Mouse (Mus musculus) intestine, postnatal 0 days (tissue): Measurements from ENCODE around the gene Zp3r. TPM values are rescaled to one million over a fixed set of nuclear protein-coding genes. Genes with fewer than 3 reads are reported as not detected.
"Not testable (repeated sequence)": the region's sequence is repeated elsewhere in the genome, so short reads cannot be mapped to it uniquely, and the experiment has no call there.

Source experiments
- ATAC-seq: fragments of 200-750 bp; cut with Nextera tagmentation; 2 replicates; pipeline ENCODE4 v1.8.0; 2017; ENCODE audit warnings: mild to moderate bottlenecking, moderate TSS enrichment, moderate library complexity
- H3K27ac ChIP-seq: fragments of 300-500 bp; sonication (generic); 2 replicates; pipeline ENCODE4 v1.5.1; 2014; ENCODE audit warnings: mild to moderate bottlenecking, low read depth, low read length, moderate library complexity
- H3K27me3 ChIP-seq: fragments of 300-500 bp; sonication (generic); replicated peaks from 2 replicates; pipeline ENCODE4 v1.6.1; 2014; ENCODE audit warnings: low read length, mixed read lengths; ENCODE audit not compliant: control insufficient read depth, insufficient read depth
- H3K36me3 ChIP-seq: fragments of 300-500 bp; sonication (generic); 2 replicates; pipeline ENCODE4 v1.6.1; 2014; ENCODE audit warnings: mild to moderate bottlenecking, moderate library complexity; ENCODE audit not compliant: control insufficient read depth, insufficient read depth
- H3K4me1 ChIP-seq: fragments of 300-500 bp; sonication (generic); replicated peaks from 2 replicates; pipeline ENCODE4 v1.6.1; 2014; ENCODE audit warnings: antibody characterized with exemption, low read length, mixed read lengths; ENCODE audit not compliant: control insufficient read depth, insufficient read depth
- H3K4me2 ChIP-seq: fragments of 300-500 bp; sonication (generic); replicated peaks from 2 replicates; pipeline ENCODE4 v1.6.1; 2014; ENCODE audit warnings: low read depth, mild to moderate bottlenecking, moderate library complexity
- H3K4me3 ChIP-seq: fragments of 300-500 bp; sonication (generic); 2 replicates; pipeline ENCODE4 v1.5.1; 2014; ENCODE audit warnings: low read depth, low read length
- H3K9ac ChIP-seq: fragments of 300-500 bp; sonication (generic); 2 replicates; pipeline ENCODE4 v1.6.1; 2014; ENCODE audit warnings: mild to moderate bottlenecking, low read depth, low read length
- H3K9me3 ChIP-seq: fragments of 300-500 bp; sonication (generic); 2 replicates; pipeline ENCODE4 v1.6.1; 2016; ENCODE audit warnings: mixed run types; ENCODE audit not compliant: control insufficient read depth
- CTCF ChIP-seq: sonication (generic); IDR thresholded peaks from 2 replicates; pipeline ENCODE4 v1.5.1; 2016; ENCODE audit warnings: low read depth, mild to moderate bottlenecking, control low read depth, antibody characterized with exemption, moderate library complexity
- WGBS: fragments of 180-500 bp; shearing (Covaris S2); extraction: QIAGEN DNeasy Blood & Tissue Kit; methylation state at CpG from one replicate; pipeline ENCODE4 v1.1.7; 2014; 5-methylcytosine and 5-hydroxymethylcytosine counted together
- polyA plus RNA-seq: library from polyadenylated mRNA; unstranded; fragments of >200 nt; fragmentation: Nextera tagmentation; extraction: Ambion mirVana; gene quantifications from 2 replicates; pipeline ENCODE4 v1.2.1, GENCODE M21; 2015

Zp3r gene
- 0.08 TPM in 1 of 2 replicates, not detected in the other for polyA plus RNA-seq

- Histone ChIP-seq H3K4me1 (no peaks in the 10 kb centered on the region), H3K27me3 (no peaks in the 10 kb centered on the region), H3K9me3 (no peaks in the 10 kb centered on the region), H3K36me3 (no peaks in the 10 kb centered on the region), H3K27ac (no peak within 1 kb of the TSS), H3K4me3 (no peak within 1 kb of the TSS), H3K9ac (no peak within 1 kb of the TSS), H3K4me2 (no peak within 1 kb of the TSS)
- TF ChIP-seq CTCF = no peak
- ATAC-seq = no peak
- WGBS = 92% methylated on average over 2 of the region's 2 CpGs
Measured at GRCm38 (mm10) chr1:130629521-130629920, at the start of gene Zp3r. Gene Zp3r, minus strand, starts transcription at chr1:130629621.

- Histone ChIP-seq H3K9ac (no peak overlapping the region), H3K9me3 (no peaks in the 10 kb centered on the region), H3K27me3 (no peaks in the 10 kb centered on the region), H3K4me3 (no peak overlapping the region), H3K36me3 (no peaks in the 10 kb centered on the region), H3K27ac (no peak overlapping the region), H3K4me2 (no peak overlapping the region), H3K4me1 (peaks cover 17% of the 10 kb centered on the region)
- WGBS = 61% methylated on average over 2 of the region's 2 CpGs
- TF ChIP-seq CTCF = no peak
- ATAC-seq = no peak
Measured at GRCm38 (mm10) chr1:130678551-130678950, 49.1 kb upstream of the Zp3r start.

DNA sequence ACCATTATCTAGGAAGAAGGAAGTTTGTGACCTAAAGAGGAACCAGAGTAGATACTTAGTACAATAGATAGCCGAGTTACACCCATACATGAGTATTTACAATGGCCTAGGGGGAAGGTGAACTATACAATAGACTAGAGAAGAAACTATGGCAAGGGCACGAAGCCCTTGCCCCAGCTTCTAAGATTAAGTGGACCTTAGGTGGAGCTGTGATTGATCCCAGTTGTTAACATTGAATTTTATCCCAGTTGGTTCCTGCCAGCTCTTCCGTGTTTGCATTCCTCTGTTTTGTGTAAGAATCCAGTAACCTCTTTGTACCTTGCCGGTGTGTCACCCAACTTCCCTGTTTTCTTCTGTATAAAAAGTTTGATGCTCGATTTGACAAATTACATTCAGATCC, 34.2 kb upstream of the Zp3r start:
- H3K4me2 ChIP-seq, H3K9ac ChIP-seq, H3K4me1 ChIP-seq, H3K36me3 ChIP-seq, H3K9me3 ChIP-seq, H3K27me3 ChIP-seq, H3K4me3 ChIP-seq, ATAC-seq, H3K27ac ChIP-seq: not testable (repeated sequence)
- WGBS = 85% methylated on average over 5 of the region's 5 CpGs

DNA sequence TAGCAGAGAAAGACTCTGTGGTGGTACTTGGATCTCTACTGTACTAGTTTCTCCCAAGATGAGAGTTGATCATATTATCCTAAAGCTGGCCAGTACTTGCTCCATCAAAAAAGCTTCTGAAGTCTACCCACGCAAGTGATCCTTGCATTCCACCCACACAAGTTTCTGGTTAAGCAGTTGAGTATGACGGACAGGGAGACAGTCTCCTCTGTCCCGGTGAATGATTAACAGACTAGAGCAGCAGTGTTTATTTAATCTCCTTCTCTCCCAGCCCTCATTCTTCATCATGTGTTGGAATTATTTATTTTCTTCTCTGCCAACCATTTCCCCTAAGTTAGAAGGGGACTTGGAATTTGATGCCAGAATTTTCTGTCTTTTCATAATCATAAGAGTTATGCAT, 32.0 kb upstream of the Zp3r start, which contains the start of gene C4bp:
Gene C4bp, minus strand, starts transcription at position 179 of the 400 bp plus-strand sequence.
- 28% methylated on average over 3 of the region's 3 CpGs for WGBS
- 0 out of 2 replicates have a peak, but pooled peaks cover 6% of the 10 kb centered on the region for H3K4me1 ChIP-seq
- H3K27me3 ChIP-seq = no peaks in the 10 kb centered on the region
- H3K9ac ChIP-seq = no peak within 1 kb of the TSS
- H3K4me2 ChIP-seq = no peak within 1 kb of the TSS
- H3K4me3 ChIP-seq = no peak within 1 kb of the TSS
- no peak for TF ChIP-seq CTCF
- no peaks in the 10 kb centered on the region for H3K9me3 ChIP-seq
- H3K36me3 ChIP-seq = no peaks in the 10 kb centered on the region
- no peak within 1 kb of the TSS for H3K27ac ChIP-seq
- no peak for ATAC-seq

GRCm38 (mm10) chr1:130659641-130660040, 30.2 kb upstream of the Zp3r start:
- not testable (repeated sequence) for H3K36me3 ChIP-seq, H3K9ac ChIP-seq, ATAC-seq, H3K27me3 ChIP-seq, H3K27ac ChIP-seq, H3K4me3 ChIP-seq, H3K4me1 ChIP-seq, H3K9me3 ChIP-seq, H3K4me2 ChIP-seq
- 18% methylated on average over 5 of the region's 5 CpGs for WGBS

DNA sequence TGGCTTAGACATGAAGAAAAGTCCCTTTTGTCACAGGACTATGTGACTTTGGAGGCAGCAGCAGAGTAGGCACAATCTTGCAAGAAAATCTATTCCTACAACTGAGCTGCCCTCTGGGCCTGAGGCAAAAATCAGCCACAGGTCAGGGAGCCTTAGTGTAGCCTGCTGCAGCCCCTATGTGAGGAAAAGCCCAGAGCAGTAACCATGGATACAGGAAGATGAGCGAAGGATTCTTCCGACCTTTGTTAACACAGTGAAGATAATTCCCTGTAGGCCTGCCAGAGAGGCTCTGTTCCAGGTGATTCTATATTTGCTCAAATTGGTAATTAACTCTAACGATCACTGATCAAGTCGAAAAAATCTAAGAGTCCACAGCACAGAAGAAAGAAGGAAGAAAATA, 14.7 kb upstream of the Zp3r start:
- Histone ChIP-seq H3K27ac (no peak overlapping the region), H3K9me3 (no peaks in the 10 kb centered on the region), H3K4me3 (no peak overlapping the region), H3K27me3 (no peaks in the 10 kb centered on the region), H3K9ac (no peak overlapping the region), H3K4me1 (no peaks in the 10 kb centered on the region), H3K36me3 (no peaks in the 10 kb centered on the region), H3K4me2 (no peak overlapping the region)
- whole genome bisulfite sequencing = 53% methylated on average over 4 of the region's 4 CpGs
- TF ChIP-seq CTCF = no peak
- ATAC-seq = no peak

- ATAC-seq = no peak
- no peak overlapping the region for H3K9ac ChIP-seq
- H3K27me3 ChIP-seq = no peaks in the 10 kb centered on the region
- H3K4me2 ChIP-seq = no peak overlapping the region
- H3K4me1 ChIP-seq = no peaks in the 10 kb centered on the region
- H3K9me3 ChIP-seq = no peaks in the 10 kb centered on the region
- H3K4me3 ChIP-seq = no peak overlapping the region
- H3K27ac ChIP-seq = no peak overlapping the region
- no peak for TF ChIP-seq CTCF
- no peaks in the 10 kb centered on the region for H3K36me3 ChIP-seq
Measured at GRCm38 (mm10) chr1:130640967-130641366, 11.5 kb upstream of the Zp3r start.
